Mouse (Mus musculus) MEL (cell line): ENCODE data around the gene E330017A01Rik.

Experiments
- E2F4 ChIP-seq: IDR thresholded peaks from 2 replicates; pipeline ENCODE4 v1.6.1; 2011; ENCODE audit warnings: low read depth, low read length, improper control_type of control experiment, borderline replicate concordance
- POLR2A ChIP-seq, 2 experiments: IDR thresholded peaks; 2 replicates each; pipeline ENCODE4 v1.6.1; 2011 to 2012; ENCODE audit warnings: low read length in 2 of 2, mild to moderate bottlenecking in 2 of 2, control low read depth in 1 of 2, improper control_type of control experiment in 1 of 2, low read depth in 1 of 2, moderate library complexity in 1 of 2; ENCODE audit not compliant: control insufficient read depth in 1 of 2, insufficient read depth in 1 of 2, poor library complexity in 1 of 2

DNA sequence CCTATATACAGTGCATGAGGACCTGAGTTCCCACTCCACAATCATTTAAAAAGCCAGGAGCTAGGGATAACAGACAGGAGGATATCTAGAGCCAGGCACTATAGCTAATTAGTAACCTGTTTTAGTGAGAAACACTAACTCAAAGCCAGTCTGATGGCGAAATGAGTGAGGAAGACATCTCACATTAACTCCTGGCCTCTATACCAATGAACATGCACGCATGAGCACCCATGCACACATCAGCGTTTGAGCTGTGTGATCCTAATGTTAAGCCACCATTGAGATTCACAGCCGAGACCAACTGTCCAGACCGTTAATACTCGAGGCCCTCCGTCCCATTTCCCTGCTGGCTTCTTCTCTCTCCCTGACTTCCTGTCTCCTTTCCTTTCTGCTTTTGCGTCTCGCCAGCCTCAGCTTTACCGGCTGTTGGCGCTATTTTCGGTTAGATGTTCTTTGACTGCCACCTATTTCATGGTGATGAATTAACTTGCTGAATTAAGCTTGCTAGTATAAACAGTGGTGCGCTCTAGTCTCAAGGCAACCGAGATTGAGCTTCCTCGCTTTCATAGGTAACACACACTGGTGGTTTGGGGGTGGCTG, 35.4 kb upstream of the E330017A01Rik start:
- TF ChIP-seq POLR2A (IDR thresholded peaks at IDR 0.05; ENCODE audit: control insufficient read depth in 1 of 2, insufficient read depth in 1 of 2, low read depth in 1 of 2, low read length in 2 of 2, poor library complexity in 1 of 2) (no peak), E2F4 (no peak)
